In genomic region chr7:16903439-16903955, GRCm38 (mm10) we compare ENCODE assay signal across 23 mouse cellular contexts. TPM values are rescaled to one million over a fixed set of nuclear protein-coding genes. Genes with fewer than 3 reads are reported as not detected.
DNase-seq lines count a peak whose midpoint lies in the region; ATAC-seq and TF ChIP-seq lines count a peak whose summit lies in the region.
"Had no signal": no experiment of that assay in that cellular context is flagged by ENCODE, and none has a peak within 500 bp of the region (broad histone marks: within the 10 kb centered on the region; RNA-seq: fewer than 3 reads in every experiment).

No protein-coding gene starts in this region.

- no peaks in the 10 kb centered on the region for H3K36me3 ChIP-seq in intestine, embryonic 16.5 days (ENCODE audit: control insufficient read depth, insufficient read depth, low read length)
- H3K36me3 ChIP-seq in intestine, embryonic 15.5 days, result no peaks in the 10 kb centered on the region
- H3K36me3 ChIP-seq in G1E (replicated peaks) (no peaks in the 10 kb centered on the region), myocyte (ENCODE audit: control insufficient read depth, insufficient read depth) (no peaks in the 10 kb centered on the region)
- no peaks in the 10 kb centered on the region for H3K36me3 ChIP-seq in thymus, adult 2 months (ENCODE audit: control insufficient read depth, insufficient read depth, low read length)
- H3K36me3 ChIP-seq: forebrain, embryonic 12.5 days; heart, embryonic 13.5 days; liver, embryonic 13.5 days; lung, embryonic 15.5 days; midbrain, embryonic 15.5 days had no signal

- H3K27me3 ChIP-seq in intestine, embryonic 16.5 days (replicated peaks; ENCODE audit: control insufficient read depth, insufficient read depth, low read length), result 0 out of 2 replicates have a peak, but pooled peaks cover under 1% of the 10 kb centered on the region
- no peaks in the 10 kb centered on the region for H3K27me3 ChIP-seq in intestine, embryonic 15.5 days (replicated peaks)
- H3K27me3 ChIP-seq in G1E (ENCODE audit: insufficient read depth, low read length) (peaks cover 41% of the 10 kb centered on the region), myocyte (ENCODE audit: control insufficient read depth, insufficient read depth, insufficient read length) (no peaks in the 10 kb centered on the region)
- H3K27me3 ChIP-seq in thymus, adult 2 months (ENCODE audit: control insufficient read depth, insufficient read depth, low read length), result no peaks in the 10 kb centered on the region
- H3K27me3 ChIP-seq: forebrain, embryonic 12.5 days; lung, embryonic 15.5 days; midbrain, embryonic 15.5 days had no signal

- no peak for TF ChIP-seq CTCF in G1E (IDR thresholded peaks at IDR 0.05; ENCODE audit: low read depth, low read length)
- TF ChIP-seq CTCF in thymus, adult 2 months (IDR thresholded peaks at IDR 0.05; ENCODE audit: borderline replicate concordance, control insufficient read depth, extremely low read depth, insufficient read depth, low read length, poor library complexity), result no peak

- no peaks in the 10 kb centered on the region for H3K9me3 ChIP-seq in intestine, embryonic 16.5 days (ENCODE audit: control insufficient read depth, low read length)
- H3K9me3 ChIP-seq in intestine, embryonic 15.5 days, result no peaks in the 10 kb centered on the region
- H3K9me3 ChIP-seq in G1E (replicated peaks), result no peaks in the 10 kb centered on the region
- H3K9me3 ChIP-seq: forebrain, embryonic 12.5 days; heart, embryonic 13.5 days; liver, embryonic 13.5 days; lung, embryonic 15.5 days; midbrain, embryonic 15.5 days had no signal

- no peak for TF ChIP-seq POLR2A in myocyte (IDR thresholded peaks at IDR 0.05; ENCODE audit: insufficient read length, low read depth)
- TF ChIP-seq POLR2A in thymus, adult 2 months (IDR thresholded peaks at IDR 0.05; ENCODE audit: control insufficient read depth, extremely low read depth, insufficient read depth, low read length, poor library complexity), result no peak

- peaks cover 29% of the 10 kb centered on the region for H3K4me1 ChIP-seq in intestine, embryonic 16.5 days (ENCODE audit: control insufficient read depth, insufficient read depth, low read length)
- peaks cover 44% of the 10 kb centered on the region for H3K4me1 ChIP-seq in intestine, embryonic 15.5 days (replicated peaks)
- H3K4me1 ChIP-seq in G1E (ENCODE audit: insufficient read depth, low read depth, low read length), result peaks cover 50% of the 10 kb centered on the region
- peaks cover 31% of the 10 kb centered on the region for H3K4me1 ChIP-seq in thymus, adult 2 months (replicated peaks; ENCODE audit: control insufficient read depth, insufficient read depth, low read length)

- H3K27ac ChIP-seq in intestine, embryonic 16.5 days (ENCODE audit: low read length), result 0 out of 2 replicates have a peak overlapping the region, but pooled peaks have one; percentile 6
- no peak overlapping the region for H3K27ac ChIP-seq in intestine, embryonic 15.5 days
- no peak overlapping the region for H3K27ac ChIP-seq in thymus, adult 2 months (ENCODE audit: control insufficient read depth, insufficient read depth, low read length)
- H3K27ac ChIP-seq: forebrain, embryonic 12.5 days; heart, embryonic 13.5 days; hindbrain, postnatal 0 days; liver, embryonic 13.5 days; lung, embryonic 15.5 days; midbrain, embryonic 15.5 days had no signal

- peaks cover 3% of the 10 kb centered on the region for H3K79me2 ChIP-seq in myocyte (ENCODE audit: control insufficient read depth, insufficient read depth)

- H3K4me2 ChIP-seq in intestine, embryonic 16.5 days (ENCODE audit: low read depth, low read length), result no peak overlapping the region
- no peak overlapping the region for H3K4me2 ChIP-seq in intestine, embryonic 15.5 days (replicated peaks)
- peak overlapping the region; percentile 52 for H3K4me2 ChIP-seq in myocyte (ENCODE audit: low read depth)
- H3K4me2 ChIP-seq: forebrain, embryonic 12.5 days; heart, embryonic 13.5 days; liver, embryonic 13.5 days; lung, embryonic 15.5 days; midbrain, embryonic 15.5 days had no signal

- no peak overlapping the region for H3ac ChIP-seq in myocyte (ENCODE audit: control insufficient read depth, insufficient read length)

- 82% methylated on average over 2 of the region's 2 CpGs for WGBS in intestine, embryonic 16.5 days
- WGBS in intestine, embryonic 15.5 days, result 71% methylated on average over 2 of the region's 2 CpGs
- 53% methylated on average over 2 of the region's 2 CpGs for WGBS in thymus, adult 2 months

- DNase-seq in G1E (ENCODE audit: low spot score), result no peak
- no peak for DNase-seq in thymus, adult 2 months
- no peak for DNase-seq in lung, postnatal 36 days
- DNase-seq: adrenal gland, postnatal 25 days; cerebellum, adult 18-20 months; cerebellum, postnatal 36 days; gastrocnemius, postnatal 36 days; heart, postnatal 36 days; kidney, adult 8-10 months; left cerebral cortex, postnatal 4 days; liver, embryonic 13.5 days; right cerebral cortex, postnatal 25 days had no signal

- H3K9ac ChIP-seq in intestine, embryonic 16.5 days (ENCODE audit: low read depth, low read length), result 0 out of 2 replicates have a peak overlapping the region, but pooled peaks have one; percentile 5
- no peak overlapping the region for H3K9ac ChIP-seq in intestine, embryonic 15.5 days
- H3K9ac ChIP-seq: forebrain, embryonic 12.5 days; liver, embryonic 13.5 days; lung, embryonic 15.5 days; midbrain, embryonic 15.5 days had no signal

- ATAC-seq in intestine, embryonic 16.5 days, result no peak
- ATAC-seq in intestine, embryonic 15.5 days, result no peak
- ATAC-seq in G1E (ENCODE audit: extremely low read depth, insufficient number of reproducible peaks, low FRiP score, poor library complexity, severe bottlenecking), result peak; percentile 46; the same call in 1 of the 2 replicates
- ATAC-seq in granulocyte monocyte progenitor cell, adult 5-6 weeks (replicated peaks; ENCODE audit: poor library complexity, severe bottlenecking), result peak; percentile 45
- ATAC-seq: hindbrain, postnatal 0 days; midbrain, embryonic 15.5 days had no signal

- H3K4me3 ChIP-seq in intestine, embryonic 16.5 days (ENCODE audit: low read length), result no peak overlapping the region
- H3K4me3 ChIP-seq in intestine, embryonic 15.5 days (replicated peaks), result no peak overlapping the region
- H3K4me3 ChIP-seq in G1E (ENCODE audit: low read depth, low read length) (no peak overlapping the region), myocyte (no peak overlapping the region)
- H3K4me3 ChIP-seq in thymus, adult 2 months (ENCODE audit: control insufficient read depth, insufficient read depth, low read length), result no peak overlapping the region
- H3K4me3 ChIP-seq: forebrain, embryonic 12.5 days; heart, embryonic 13.5 days; liver, embryonic 13.5 days; lung, embryonic 15.5 days; midbrain, embryonic 15.5 days had no signal

RNA-seq across cellular contexts. Expression of gene Ptgir, which starts 2.8 kb away (rescaled TPM):
- 2.5 and 3.2 TPM in 2 replicates for polyA plus RNA-seq in intestine, embryonic 16.5 days (2015; fragmentation: Nextera tagmentation; extraction: Ambion mirVana)
- polyA plus RNA-seq in intestine, embryonic 15.5 days (2015; fragmentation: Nextera tagmentation; extraction: Ambion mirVana), result 2.8 and 3.0 TPM in 2 replicates
- total RNA-seq in G1E (2014; fragmentation: Nextera tagmentation) (not detected in 2 replicates), G1E (2017) (3.1 and 3.5 TPM in 2 replicates)
- polyA plus RNA-seq in G1E (2012) (0.05 and 0.07 TPM in 2 replicates), myocyte (2012; fragmentation: generic; extraction: Trizol) (2.6 TPM)
- 1.1 and 1.2 TPM in 2 replicates for total RNA-seq in granulocyte monocyte progenitor cell, adult 5-6 weeks (2014; fragmentation: Nextera tagmentation)
- total RNA-seq in granulocyte monocyte progenitor cell, adult 5-6 weeks (2017), result 2.2 and 2.6 TPM in 2 replicates
- polyA plus RNA-seq in thymus, adult 2 months (2012; rRNA removed), result 11.3 and 11.4 TPM in 2 replicates
- total RNA-seq: layer of hippocampus, adult 8-10 months; left cerebral cortex, postnatal 4 days had no signal

RNA-seq across cellular contexts. Expression of gene Gng8, which starts 11.9 kb away (rescaled TPM):
- polyA plus RNA-seq in intestine, embryonic 16.5 days (2015; fragmentation: Nextera tagmentation; extraction: Ambion mirVana), result 7.8 and 9.2 TPM in 2 replicates
- polyA plus RNA-seq in intestine, embryonic 15.5 days (2015; fragmentation: Nextera tagmentation; extraction: Ambion mirVana), result 7.4 and 8.3 TPM in 2 replicates
- total RNA-seq in G1E (2014; fragmentation: Nextera tagmentation) (not detected in 2 replicates), G1E (2017) (0.23 TPM in 1 of 2 replicates, not detected in the other)
- polyA plus RNA-seq in G1E (2012) (not detected in 2 replicates), myocyte (2012; fragmentation: generic; extraction: Trizol) (3.8 TPM)
- not detected in 2 replicates for total RNA-seq in granulocyte monocyte progenitor cell, adult 5-6 weeks (2014; fragmentation: Nextera tagmentation)
- 0.26 and 0.62 TPM in 2 replicates for total RNA-seq in granulocyte monocyte progenitor cell, adult 5-6 weeks (2017)
- polyA plus RNA-seq in thymus, adult 2 months (2012; rRNA removed), result 0.62 and 1.7 TPM in 2 replicates
- total RNA-seq: neutrophil, adult 5-6 weeks had no signal

RNA-seq across cellular contexts. Expression of gene Calm3, which starts 20.4 kb away (rescaled TPM):
- polyA plus RNA-seq in intestine, embryonic 16.5 days (2015; fragmentation: Nextera tagmentation; extraction: Ambion mirVana), result 163 and 171 TPM in 2 replicates
- polyA plus RNA-seq in intestine, embryonic 15.5 days (2015; fragmentation: Nextera tagmentation; extraction: Ambion mirVana), result 137 and 140 TPM in 2 replicates
- total RNA-seq in G1E (2014; fragmentation: Nextera tagmentation) (157 and 166 TPM in 2 replicates), G1E (2017) (313 and 344 TPM in 2 replicates)
- polyA plus RNA-seq in G1E (2012) (792 and 815 TPM in 2 replicates), myocyte (2012; fragmentation: generic; extraction: Trizol) (336 TPM)
- 188 and 246 TPM in 2 replicates for total RNA-seq in granulocyte monocyte progenitor cell, adult 5-6 weeks (2014; fragmentation: Nextera tagmentation)
- 463 and 465 TPM in 2 replicates for total RNA-seq in granulocyte monocyte progenitor cell, adult 5-6 weeks (2017)
- polyA plus RNA-seq in thymus, adult 2 months (2012; rRNA removed), result 398 and 475 TPM in 2 replicates

RNA-seq across cellular contexts. Expression of gene Dact3, which starts 28.4 kb away (rescaled TPM):
- 1.6 and 1.7 TPM in 2 replicates for polyA plus RNA-seq in intestine, embryonic 16.5 days (2015; fragmentation: Nextera tagmentation; extraction: Ambion mirVana)
- polyA plus RNA-seq in intestine, embryonic 15.5 days (2015; fragmentation: Nextera tagmentation; extraction: Ambion mirVana), result 3.1 and 3.2 TPM in 2 replicates
- total RNA-seq in G1E (2014; fragmentation: Nextera tagmentation) (0.30 TPM in 1 of 2 replicates, not detected in the other), G1E (2017) (0.05 and 0.12 TPM in 2 replicates)
- polyA plus RNA-seq in G1E (2012) (0.28 and 0.30 TPM in 2 replicates), myocyte (2012; fragmentation: generic; extraction: Trizol) (10.0 TPM)
- total RNA-seq in granulocyte monocyte progenitor cell, adult 5-6 weeks (2014; fragmentation: Nextera tagmentation), result not detected in 2 replicates
- 0.31 and 0.69 TPM in 2 replicates for total RNA-seq in granulocyte monocyte progenitor cell, adult 5-6 weeks (2017)
- 3.8 and 4.4 TPM in 2 replicates for polyA plus RNA-seq in thymus, adult 2 months (2012; rRNA removed)

RNA-seq across cellular contexts. Expression of gene Pnmal2, which starts 41.0 kb away (rescaled TPM):
- 4.9 and 5.4 TPM in 2 replicates for polyA plus RNA-seq in intestine, embryonic 16.5 days (2015; fragmentation: Nextera tagmentation; extraction: Ambion mirVana)
- polyA plus RNA-seq in intestine, embryonic 15.5 days (2015; fragmentation: Nextera tagmentation; extraction: Ambion mirVana), result 8.1 and 8.3 TPM in 2 replicates
- not detected in 2 replicates for total RNA-seq in G1E (2014; fragmentation: Nextera tagmentation)
- total RNA-seq in G1E (2017), result 0.06 and 0.22 TPM in 2 replicates
- not detected in 2 replicates for polyA plus RNA-seq in G1E (2012)
- not detected in 2 replicates for total RNA-seq in granulocyte monocyte progenitor cell, adult 5-6 weeks (2014; fragmentation: Nextera tagmentation)
- 0.04 TPM in 1 of 2 replicates, not detected in the other for total RNA-seq in granulocyte monocyte progenitor cell, adult 5-6 weeks (2017)
- polyA plus RNA-seq in myocyte (2012; fragmentation: generic; extraction: Trizol), result 44.4 TPM
- polyA plus RNA-seq in thymus, adult 2 months (2012; rRNA removed), result 2.2 and 3.0 TPM in 2 replicates
- total RNA-seq: neutrophil, adult 5-6 weeks had no signal

Comparison
In these comparisons a context has a peak if more than half of its experiments do, and no peak if none do; other contexts are left out.
1. ATAC-seq: peak in G1E (single experiment) and granulocyte monocyte progenitor cell, adult 5-6 weeks (single experiment); none in intestine, embryonic 16.5 days (single experiment) and intestine, embryonic 15.5 days (single experiment).